Mouse (Mus musculus) thymus, postnatal 14 days (tissue): ENCODE measurements at regions not wholly inside any gene's neighbourhood (a gene's known extent, or its start where the extent isn't known, plus 50 kb on each side); places are given as distances from the start of the nearest gene placed in this dataset.

Experiments
- DNase-seq: peaks from one replicate; pipeline ENCODE4 v3.0.0; 2021

- DNase-seq: no peak
Measured at GRCm38 (mm10) chr16:9267204-9267603, 437.3 kb downstream of the 1810013L24Rik start.

- DNase-seq: no peak
Measured at GRCm38 (mm10) chr16:9270099-9270498, 440.2 kb downstream of the 1810013L24Rik start.

GRCm38 (mm10) chr16:9270671-9271070 is 440.8 kb downstream of the 1810013L24Rik start:
- DNase-seq: no peak

GRCm38 (mm10) chr16:9273751-9274300 is 443.9 kb downstream of the 1810013L24Rik start:
- DNase-seq: no peak

GRCm38 (mm10) chr16:9274583-9275100 is 444.7 kb downstream of the 1810013L24Rik start:
- no peak for DNase-seq

- DNase-seq: no peak
Measured at GRCm38 (mm10) chr16:9275426-9275825, 445.5 kb downstream of the 1810013L24Rik start.

GRCm38 (mm10) chr16:9277064-9277463 is 447.2 kb downstream of the 1810013L24Rik start:
- no peak for DNase-seq

GRCm38 (mm10) chr16:9279726-9280125 is 449.8 kb downstream of the 1810013L24Rik start:
- DNase-seq: no peak

GRCm38 (mm10) chr16:9280431-9280830 is 450.5 kb downstream of the 1810013L24Rik start:
- no peak for DNase-seq

GRCm38 (mm10) chr16:9280931-9281330 is 451.0 kb downstream of the 1810013L24Rik start:
- DNase-seq: no peak

- DNase-seq: no peak
Measured at GRCm38 (mm10) chr16:9284423-9284822, 454.5 kb downstream of the 1810013L24Rik start.

- no peak for DNase-seq
Measured at GRCm38 (mm10) chr16:9285921-9286320, 456.0 kb downstream of the 1810013L24Rik start.

- no peak for DNase-seq
Measured at GRCm38 (mm10) chr16:9287557-9287956, 457.7 kb downstream of the 1810013L24Rik start.

- DNase-seq: no peak
Measured at GRCm38 (mm10) chr16:9291356-9292020, 461.6 kb downstream of the 1810013L24Rik start.

GRCm38 (mm10) chr16:9303134-9303533 is 473.2 kb downstream of the 1810013L24Rik start:
- no peak for DNase-seq

- no peak for DNase-seq
Measured at GRCm38 (mm10) chr16:9304079-9304478, 474.2 kb downstream of the 1810013L24Rik start.

- DNase-seq: no peak
Measured at GRCm38 (mm10) chr16:9310744-9311143, 480.8 kb downstream of the 1810013L24Rik start.

- DNase-seq: no peak
Measured at GRCm38 (mm10) chr16:9335626-9336025, 505.7 kb downstream of the 1810013L24Rik start.

- DNase-seq: no peak
Measured at GRCm38 (mm10) chr16:9336063-9336462, 506.2 kb downstream of the 1810013L24Rik start.

GRCm38 (mm10) chr16:9339456-9339855 is 509.6 kb downstream of the 1810013L24Rik start:
- no peak for DNase-seq

GRCm38 (mm10) chr16:9341245-9341644 is 511.3 kb downstream of the 1810013L24Rik start:
- no peak for DNase-seq

GRCm38 (mm10) chr16:9353811-9354210 is 523.9 kb downstream of the 1810013L24Rik start:
- DNase-seq: no peak

GRCm38 (mm10) chr16:9354331-9355030 is 524.6 kb downstream of the 1810013L24Rik start:
- no peak for DNase-seq

GRCm38 (mm10) chr16:9358651-9359050 is 528.8 kb downstream of the 1810013L24Rik start:
- no peak for DNase-seq
